In genomic region chr16:58649979-58650378, GRCm38 (mm10) we compare ENCODE assay signal across 31 mouse cellular contexts. TPM values are rescaled to one million over a fixed set of nuclear protein-coding genes. Genes with fewer than 3 reads are reported as not detected.
DNase-seq lines count a peak whose midpoint lies in the region; ATAC-seq lines count a peak whose summit lies in the region.
"Had no signal": no experiment of that assay in that cellular context is flagged by ENCODE, and none has a peak within 500 bp of the region (broad histone marks: within the 10 kb centered on the region; RNA-seq: fewer than 3 reads in every experiment).

No protein-coding gene starts in this region.

- H3K9ac ChIP-seq in liver, embryonic 11.5 days (ENCODE audit: low read depth, low read length) = no peak overlapping the region
- H3K9ac ChIP-seq: embryonic facial prominence, embryonic 13.5 days; embryonic facial prominence, embryonic 15.5 days; forebrain, embryonic 12.5 days had no signal

- no peak overlapping the region for H3K4me2 ChIP-seq in liver, embryonic 11.5 days
- H3K4me2 ChIP-seq: embryonic facial prominence, embryonic 13.5 days; embryonic facial prominence, embryonic 15.5 days; forebrain, embryonic 12.5 days had no signal

- ATAC-seq in frontal cortex, adult (ENCODE audit: low TSS enrichment) = peak; percentile 95
- ATAC-seq in liver, embryonic 11.5 days (replicated peaks; ENCODE audit: low FRiP score) = no peak
- ATAC-seq: activated CD4-positive, CD25-positive, alpha-beta regulatory T cell, adult 4 months; CD4-positive, CD25-positive, alpha-beta regulatory T cell, adult 4 months; forebrain, embryonic 14.5 days; forebrain, embryonic 16.5 days; Patski had no signal

- no peaks in the 10 kb centered on the region for H3K36me3 ChIP-seq in liver, embryonic 11.5 days (ENCODE audit: control insufficient read depth, insufficient read depth, low read length)
- H3K36me3 ChIP-seq: embryonic facial prominence, embryonic 13.5 days; embryonic facial prominence, embryonic 15.5 days; forebrain, embryonic 10.5 days; forebrain, embryonic 12.5 days; G1E had no signal

- 93% methylated on average over 10 of the region's 10 CpGs for WGBS in liver, embryonic 11.5 days

- no peaks in the 10 kb centered on the region for H3K4me1 ChIP-seq in liver, embryonic 11.5 days (replicated peaks; ENCODE audit: control insufficient read depth, insufficient read depth, low read length)
- H3K4me1 ChIP-seq: embryonic facial prominence, embryonic 13.5 days; embryonic facial prominence, embryonic 15.5 days; forebrain, embryonic 10.5 days; forebrain, embryonic 12.5 days had no signal

- no peaks in the 10 kb centered on the region for H3K9me3 ChIP-seq in liver, embryonic 11.5 days (ENCODE audit: control insufficient read depth, low read length)
- H3K9me3 ChIP-seq: embryonic facial prominence, embryonic 13.5 days; embryonic facial prominence, embryonic 15.5 days; forebrain, embryonic 10.5 days; forebrain, embryonic 12.5 days; G1E had no signal

- H3K27me3 ChIP-seq in liver, embryonic 11.5 days (replicated peaks; ENCODE audit: control insufficient read depth, insufficient read depth, low read length) = no peaks in the 10 kb centered on the region
- H3K27me3 ChIP-seq: CH12.LX; embryonic facial prominence, embryonic 13.5 days; embryonic facial prominence, embryonic 15.5 days; forebrain, embryonic 12.5 days had no signal

- H3K4me3 ChIP-seq in liver, embryonic 11.5 days (ENCODE audit: low read depth, low read length) = no peak overlapping the region
- H3K4me3 ChIP-seq: embryonic facial prominence, embryonic 13.5 days; embryonic facial prominence, embryonic 15.5 days; erythroblast, embryonic 14.5 days; forebrain, embryonic 10.5 days; forebrain, embryonic 12.5 days had no signal

- no peak overlapping the region for H3K27ac ChIP-seq in liver, embryonic 11.5 days (ENCODE audit: low read depth, low read length)
- H3K27ac ChIP-seq: embryonic facial prominence, embryonic 13.5 days; embryonic facial prominence, embryonic 15.5 days; forebrain, embryonic 10.5 days; forebrain, embryonic 12.5 days had no signal

- DNase-seq in frontal cortex, postnatal 14 days (ENCODE audit: low spot score in 2 of 2) = no peak
- peak; percentile 0 for DNase-seq in liver
- no peak for DNase-seq in liver, embryonic 11.5 days (ENCODE audit: low spot score)
- peak; percentile 16 for DNase-seq in right cerebral cortex, adult 18-20 months
- no peak for DNase-seq in right cerebral cortex, postnatal 25 days
- DNase-seq: adrenal gland, adult 8-10 months; adrenal gland, postnatal 14 days; adrenal gland, postnatal 36 days; B cell, adult 2 months; cerebellum, adult 11 months; cerebellum, adult 18-20 months; cerebellum, adult 8-10 months; cerebellum, adult 9-11 months; cerebellum, postnatal 14 days; cerebellum, postnatal 36 days; embryo, embryonic 11 days had no signal

RNA-seq across cellular contexts. Expression of gene E330017A01Rik, which starts 11.4 kb away (rescaled TPM):
- not detected in 2 replicates for polyA plus RNA-seq in liver, embryonic 11.5 days (2014; fragmentation: Nextera tagmentation; extraction: Ambion mirVana)
- polyA plus RNA-seq: activated CD4-positive, CD25-positive, alpha-beta regulatory T cell, adult 4 months; brain, embryonic 14.5 days; CD4-positive, CD25-positive, alpha-beta regulatory T cell, adult 4 months; embryonic facial prominence, embryonic 11.5 days; embryonic facial prominence, embryonic 13.5 days; embryonic facial prominence, embryonic 15.5 days; erythroblast, embryonic 14.5 days; forebrain, embryonic 10.5 days; forebrain, embryonic 12.5 days; forebrain, embryonic 14.5 days; forebrain, embryonic 16.5 days; G1E; Patski had no signal

RNA-seq across cellular contexts. Expression of gene Cpox, which starts 20.1 kb away (rescaled TPM):
- polyA plus RNA-seq in liver, embryonic 11.5 days (2014; fragmentation: Nextera tagmentation; extraction: Ambion mirVana) = 388 and 389 TPM in 2 replicates

RNA-seq across cellular contexts. Expression of gene Gm813, which starts 33.2 kb away (rescaled TPM):
- not detected in 2 replicates for polyA plus RNA-seq in liver, embryonic 11.5 days (2014; fragmentation: Nextera tagmentation; extraction: Ambion mirVana)
- polyA plus RNA-seq: activated CD4-positive, CD25-positive, alpha-beta regulatory T cell, adult 4 months; brain, embryonic 14.5 days; CD4-positive, CD25-positive, alpha-beta regulatory T cell, adult 4 months; embryonic facial prominence, embryonic 11.5 days; embryonic facial prominence, embryonic 13.5 days; embryonic facial prominence, embryonic 15.5 days; erythroblast, embryonic 14.5 days; forebrain, embryonic 10.5 days; forebrain, embryonic 12.5 days; forebrain, embryonic 14.5 days; forebrain, embryonic 16.5 days; G1E; Patski had no signal

Comparison
In these comparisons a context has a peak if more than half of its experiments do, and no peak if none do; other contexts are left out.
1. DNase-seq: peak in liver (single experiment) and right cerebral cortex, adult 18-20 months (single experiment); none in frontal cortex, postnatal 14 days (0 of 2), liver, embryonic 11.5 days (single experiment) and right cerebral cortex, postnatal 25 days (single experiment).